Mouse (Mus musculus) macrophage (primary cell): Measurements from ENCODE around the gene 4933415A04Rik. TPM values are rescaled to one million over a fixed set of nuclear protein-coding genes. Genes with fewer than 3 reads are reported as not detected.

Experiments
- H3K27ac ChIP-seq: fragments of 350-480 bp; formaldehyde crosslinking; 2 replicates; pipeline ENCODE4 v1.9.0; 2021
- H3K36me3 ChIP-seq: fragments of 350-480 bp; formaldehyde crosslinking; 2 replicates; pipeline ENCODE4 v1.9.0; 2021; ENCODE audit errors: inconsistent target
- H3K4me3 ChIP-seq: fragments of 350-480 bp; formaldehyde crosslinking; 2 replicates; pipeline ENCODE4 v1.9.0; 2021; ENCODE audit errors: inconsistent target
- H3K79me2 ChIP-seq: fragments of 350-480 bp; formaldehyde crosslinking; 2 replicates; pipeline ENCODE4 v1.9.0; 2021; ENCODE audit errors: inconsistent target
- WGBS: methylation state at CpG from one replicate; pipeline ENCODE4 v1.1.7; 2026; ENCODE audit warnings: inconsistent platforms; ENCODE audit not compliant: missing documents; 5-methylcytosine and 5-hydroxymethylcytosine counted together
- polyA plus RNA-seq: library from polyadenylated mRNA; stranded (reverse); fragments of 250-400 nt; gene quantifications from 3 replicates; pipeline ENCODE4 v1.2.4, GENCODE M21; 2018; ENCODE audit warnings: inconsistent platforms

The 4933415A04Rik gene
- polyA plus RNA-seq, 1 experiment from 2014 or later, result not detected

- no peaks in the 10 kb centered on the region for H3K79me2 ChIP-seq
- 90% methylated on average over 2 of the region's 2 CpGs for WGBS
- H3K4me3 ChIP-seq, result no peak overlapping the region
- H3K27ac ChIP-seq, result no peak overlapping the region
- H3K36me3 ChIP-seq, result no peaks in the 10 kb centered on the region
Observed at GRCm38 (mm10) chr11:43604207-43604606, 17.4 kb downstream of the 4933415A04Rik start.

- 77% methylated on average over 6 of the region's 6 CpGs for WGBS
- Histone ChIP-seq H3K79me2 (no peaks in the 10 kb centered on the region), H3K27ac (no peak overlapping the region), H3K4me3 (no peak overlapping the region), H3K36me3 (no peaks in the 10 kb centered on the region)
Observed at GRCm38 (mm10) chr11:43604891-43605290, 18.1 kb downstream of the 4933415A04Rik start.

- no peaks in the 10 kb centered on the region for H3K79me2 ChIP-seq
- H3K4me3 ChIP-seq, result no peak overlapping the region
- 88% methylated on average over 6 of the region's 6 CpGs for WGBS
- H3K27ac ChIP-seq, result no peak overlapping the region
- no peaks in the 10 kb centered on the region for H3K36me3 ChIP-seq
Observed at GRCm38 (mm10) chr11:43605859-43606258, 19.0 kb downstream of the 4933415A04Rik start.

- no peaks in the 10 kb centered on the region for H3K36me3 ChIP-seq
- no peaks in the 10 kb centered on the region for H3K79me2 ChIP-seq
- H3K4me3 ChIP-seq, result no peak overlapping the region
- 85% methylated on average over 3 of the region's 3 CpGs for WGBS
- H3K27ac ChIP-seq, result no peak overlapping the region
Observed at GRCm38 (mm10) chr11:43608440-43608839, 21.6 kb downstream of the 4933415A04Rik start.

- 90% methylated on average over 10 of the region's 10 CpGs for WGBS
- Histone ChIP-seq H3K27ac (no peak overlapping the region), H3K4me3 (no peak overlapping the region), H3K36me3 (no peaks in the 10 kb centered on the region), H3K79me2 (no peaks in the 10 kb centered on the region)
Observed at GRCm38 (mm10) chr11:43610006-43610661, 23.3 kb downstream of the 4933415A04Rik start.

- Histone ChIP-seq H3K36me3 (no peaks in the 10 kb centered on the region), H3K4me3 (no peak overlapping the region), H3K79me2 (no peaks in the 10 kb centered on the region), H3K27ac (no peak overlapping the region)
- WGBS, result 80% methylated on average over 5 of the region's 5 CpGs
Observed at GRCm38 (mm10) chr11:43610662-43611033, 23.8 kb downstream of the 4933415A04Rik start.

- 37% methylated on average over 12 of the region's 12 CpGs for WGBS
- Histone ChIP-seq H3K4me3 (no peak overlapping the region), H3K27ac (no peak overlapping the region)
Observed at GRCm38 (mm10) chr11:43612834-43613488, 26.1 kb downstream of the 4933415A04Rik start.

GRCm38 (mm10) chr11:43617924-43618323 lies 31.1 kb downstream of the 4933415A04Rik start:
- Histone ChIP-seq H3K36me3 (no peaks in the 10 kb centered on the region), H3K79me2 (no peaks in the 10 kb centered on the region), H3K27ac (no peak overlapping the region), H3K4me3 (no peak overlapping the region)
- 93% methylated on average over 5 of the region's 5 CpGs for WGBS

More at GRCm38 (mm10) chr11:43612834-43613488, 26.1 kb downstream of the 4933415A04Rik start:
- Histone ChIP-seq H3K79me2 (no peaks in the 10 kb centered on the region), H3K36me3 (no peaks in the 10 kb centered on the region)

GRCm38 (mm10) chr11:43618403-43618802 lies 31.6 kb downstream of the 4933415A04Rik start:
- Histone ChIP-seq H3K36me3 (no peaks in the 10 kb centered on the region), H3K4me3 (no peak overlapping the region), H3K27ac (no peak overlapping the region), H3K79me2 (no peaks in the 10 kb centered on the region)
- WGBS, result 91% methylated on average over 7 of the region's 7 CpGs

- Histone ChIP-seq H3K79me2 (no peaks in the 10 kb centered on the region), H3K4me3 (no peak overlapping the region), H3K36me3 (no peaks in the 10 kb centered on the region), H3K27ac (no peak overlapping the region)
- 84% methylated on average over 5 of the region's 5 CpGs for WGBS
Observed at GRCm38 (mm10) chr11:43621769-43622168, 34.9 kb downstream of the 4933415A04Rik start.

GRCm38 (mm10) chr11:43624341-43624740 lies 37.5 kb downstream of the 4933415A04Rik start:
- no peak overlapping the region for H3K4me3 ChIP-seq
- no peak overlapping the region for H3K27ac ChIP-seq
- 91% methylated on average over 1 of the region's 1 CpGs for WGBS
- H3K36me3 ChIP-seq, result no peaks in the 10 kb centered on the region
- no peaks in the 10 kb centered on the region for H3K79me2 ChIP-seq

GRCm38 (mm10) chr11:43626300-43626926 lies 39.6 kb downstream of the 4933415A04Rik start:
- Histone ChIP-seq H3K36me3 (no peaks in the 10 kb centered on the region), H3K27ac (no peak overlapping the region), H3K79me2 (no peaks in the 10 kb centered on the region), H3K4me3 (no peak overlapping the region)
- 66% methylated on average over 12 of the region's 12 CpGs for WGBS

- no peak overlapping the region for H3K4me3 ChIP-seq
- no peaks in the 10 kb centered on the region for H3K36me3 ChIP-seq
- H3K27ac ChIP-seq, result no peak overlapping the region
- 85% methylated on average over 18 of the region's 18 CpGs for WGBS
- H3K79me2 ChIP-seq, result no peaks in the 10 kb centered on the region
Observed at GRCm38 (mm10) chr11:43626927-43627645, 40.2 kb downstream of the 4933415A04Rik start.

- Histone ChIP-seq H3K36me3 (no peaks in the 10 kb centered on the region), H3K4me3 (no peak overlapping the region), H3K27ac (peak overlapping the region; percentile 70; the same call in 1 of the 2 replicates), H3K79me2 (no peaks in the 10 kb centered on the region)
- WGBS, result 96% methylated on average over 9 of the region's 9 CpGs
Observed at GRCm38 (mm10) chr11:43631645-43632044, 44.8 kb downstream of the 4933415A04Rik start.
